Mouse (Mus musculus) small intestine, adult 2 months (tissue): ENCODE results near the gene Tpte.

ENCODE experiments used
- CTCF ChIP-seq: fragments of 200-500 bp; IDR thresholded peaks from 2 replicates; pipeline ENCODE4 v1.5.1; 2012; ENCODE audit warnings: low read depth, mild to moderate bottlenecking, control low read depth, inconsistent platforms, low read length, moderate library complexity, mixed read lengths; ENCODE audit not compliant: insufficient replicate concordance, insufficient read length; ENCODE audit errors: extremely low read depth
- POLR2A ChIP-seq: fragments of 200-500 bp; IDR thresholded peaks from 2 replicates; pipeline ENCODE4 v1.6.1; 2012; ENCODE audit warnings: low read depth, mild to moderate bottlenecking, control low read depth, inconsistent platforms, low read length, moderate library complexity

DNA sequence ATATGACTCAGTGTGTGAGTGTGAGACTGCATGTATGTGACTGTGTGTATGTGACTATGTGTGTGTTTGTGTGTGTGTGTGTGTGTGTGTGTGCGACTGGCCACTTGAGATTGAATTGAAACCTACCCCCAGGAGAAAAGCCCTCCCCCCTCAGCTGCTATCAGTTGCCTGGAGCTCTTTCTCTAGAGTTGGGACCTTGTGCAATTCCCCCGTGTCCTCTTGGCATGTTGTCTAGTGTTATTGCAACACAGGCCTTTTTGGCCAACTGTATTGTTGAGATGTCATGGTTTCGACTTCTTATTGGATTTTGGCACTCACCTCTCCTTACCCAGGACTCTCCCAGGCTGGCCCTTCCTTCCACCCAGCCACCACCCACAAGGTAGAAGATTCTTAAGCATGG lies 21.0 kb upstream of the Tpte start:
- TF ChIP-seq POLR2A, result no peak
- no peak for TF ChIP-seq CTCF
